Mouse (Mus musculus): ENCODE data around the gene Adad2. TPM values are rescaled to one million over a fixed set of nuclear protein-coding genes. Genes with fewer than 3 reads are reported as not detected.
A peak's percentile ranks its signal among the peaks of the same experiment; 100 is the strongest.

Gene Adad2
- 0.10 and 0.34 TPM in 2 replicates for polyA plus RNA-seq (2015; fragmentation: Nextera tagmentation; extraction: Ambion mirVana)

DNA sequence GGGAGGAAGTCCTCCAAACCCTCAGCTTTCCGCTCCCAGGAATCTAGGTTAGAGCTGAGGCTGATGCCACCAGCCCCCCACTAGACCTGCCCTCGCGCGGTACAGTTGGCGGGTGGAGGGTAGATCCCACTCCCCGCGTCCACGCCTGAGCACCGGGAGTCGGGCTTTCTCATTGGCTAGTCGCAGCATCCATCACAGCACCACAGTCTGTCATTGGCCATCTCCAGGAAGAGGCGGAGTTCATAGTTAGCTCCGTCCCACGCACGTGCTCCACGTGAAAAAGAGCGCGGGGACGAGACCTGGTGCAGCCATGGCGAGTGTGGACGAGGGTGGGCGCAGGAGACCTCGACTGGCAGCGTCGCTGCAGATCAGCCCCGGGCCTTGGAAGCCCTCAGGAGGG lies at the start of gene Adad2:
Gene Adad2, plus strand, starts transcription at position 277 of the 400 bp plus-strand sequence.
- 84% methylated on average over 26 of the region's 26 CpGs for WGBS
- H3K9ac ChIP-seq = no peak within 1 kb of the TSS
- H3K27me3 ChIP-seq = no peaks in the 10 kb centered on the region
- ATAC-seq (ENCODE audit: low FRiP score, low read depth) = no peak
- no peaks in the 10 kb centered on the region for H3K9me3 ChIP-seq
- no peak within 1 kb of the TSS for H3K4me3 ChIP-seq
- H3K4me2 ChIP-seq = no peak within 1 kb of the TSS
- no peaks in the 10 kb centered on the region for H3K4me1 ChIP-seq (replicated peaks)
- H3K27ac ChIP-seq (replicated peaks) = no peak within 1 kb of the TSS
- H3K36me3 ChIP-seq = no peaks in the 10 kb centered on the region

DNA sequence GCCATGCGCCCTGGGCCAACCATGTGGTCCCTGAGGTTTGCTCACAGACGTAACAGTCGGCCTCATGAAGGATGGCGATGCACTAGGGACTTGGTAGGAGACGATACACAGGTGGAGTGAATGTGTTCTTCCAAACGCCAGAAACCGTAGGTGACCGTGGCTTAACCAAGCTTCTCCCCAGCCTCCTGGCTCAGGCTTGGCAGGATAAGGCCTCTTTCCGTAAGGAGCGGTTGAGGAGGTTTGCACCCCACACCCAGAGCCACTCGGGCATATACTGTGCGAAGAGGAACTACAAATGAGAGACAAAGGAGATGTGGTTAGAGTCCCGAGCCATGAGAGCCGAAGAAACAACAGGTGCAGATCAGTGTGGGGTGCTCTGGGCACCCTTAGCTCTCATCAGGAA lies 48.7 kb upstream of the Adad2 start:
- 92% methylated on average over 14 of the region's 14 CpGs for WGBS
- H3K4me1 ChIP-seq (replicated peaks) = peaks cover 6% of the 10 kb centered on the region
- H3K9me3 ChIP-seq = no peaks in the 10 kb centered on the region
- H3K36me3 ChIP-seq = peaks cover 55% of the 10 kb centered on the region
- H3K27me3 ChIP-seq = no peaks in the 10 kb centered on the region
- no peak overlapping the region for H3K4me2 ChIP-seq
- no peak overlapping the region for H3K27ac ChIP-seq (replicated peaks)
- no peak overlapping the region for H3K4me3 ChIP-seq
- ATAC-seq (ENCODE audit: low FRiP score, low read depth) = no peak
- no peak overlapping the region for H3K9ac ChIP-seq

DNA sequence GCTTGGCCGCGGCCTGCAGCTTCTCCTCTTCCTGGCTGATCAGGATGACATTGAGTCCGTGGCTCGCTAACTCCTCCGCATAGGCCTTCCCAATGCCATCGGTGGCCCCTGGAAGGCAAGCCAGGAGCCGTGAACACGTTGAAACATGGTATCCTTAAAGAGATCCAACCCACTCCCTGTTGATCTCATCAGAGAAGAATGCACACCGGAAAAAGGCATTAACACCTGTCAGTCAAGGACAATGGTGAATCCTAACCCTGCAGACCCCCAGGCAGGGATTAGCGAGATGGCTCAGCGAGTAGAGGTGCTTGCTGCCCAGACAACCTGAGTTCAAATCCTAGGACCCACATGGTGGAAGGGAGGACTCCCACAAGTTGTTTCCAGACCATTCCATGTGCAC lies 46.2 kb upstream of the Adad2 start:
- H3K27ac ChIP-seq (replicated peaks) = no peak overlapping the region
- H3K4me2 ChIP-seq = no peak overlapping the region
- ATAC-seq (ENCODE audit: low FRiP score, low read depth) = no peak
- peaks cover 50% of the 10 kb centered on the region for H3K36me3 ChIP-seq
- no peak overlapping the region for H3K9ac ChIP-seq
- WGBS = 85% methylated on average over 11 of the region's 11 CpGs
- H3K4me1 ChIP-seq (replicated peaks) = no peaks in the 10 kb centered on the region
- no peak overlapping the region for H3K4me3 ChIP-seq
- no peaks in the 10 kb centered on the region for H3K27me3 ChIP-seq
- H3K9me3 ChIP-seq = no peaks in the 10 kb centered on the region

DNA sequence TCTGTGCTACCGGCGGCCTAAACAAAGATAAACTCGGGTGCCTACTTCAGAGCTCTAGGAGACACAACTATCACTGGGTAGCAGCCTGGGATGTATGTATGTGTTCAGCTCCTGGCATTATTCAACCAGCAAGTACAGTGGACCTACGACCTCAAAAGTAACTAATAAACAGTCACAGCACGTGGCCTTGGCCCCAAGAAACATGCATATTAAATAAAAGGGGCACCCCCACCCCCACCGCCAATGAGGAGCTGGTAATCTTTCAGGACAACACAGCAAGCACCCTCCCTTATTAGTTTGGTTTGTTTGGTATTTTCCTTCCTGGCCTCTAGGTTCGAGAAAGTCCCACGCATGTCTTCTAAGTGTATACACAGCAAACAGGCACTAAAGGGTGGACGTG lies 44.3 kb upstream of the Adad2 start:
- no peaks in the 10 kb centered on the region for H3K27me3 ChIP-seq
- 89% methylated on average over 9 of the region's 9 CpGs for WGBS

DNA sequence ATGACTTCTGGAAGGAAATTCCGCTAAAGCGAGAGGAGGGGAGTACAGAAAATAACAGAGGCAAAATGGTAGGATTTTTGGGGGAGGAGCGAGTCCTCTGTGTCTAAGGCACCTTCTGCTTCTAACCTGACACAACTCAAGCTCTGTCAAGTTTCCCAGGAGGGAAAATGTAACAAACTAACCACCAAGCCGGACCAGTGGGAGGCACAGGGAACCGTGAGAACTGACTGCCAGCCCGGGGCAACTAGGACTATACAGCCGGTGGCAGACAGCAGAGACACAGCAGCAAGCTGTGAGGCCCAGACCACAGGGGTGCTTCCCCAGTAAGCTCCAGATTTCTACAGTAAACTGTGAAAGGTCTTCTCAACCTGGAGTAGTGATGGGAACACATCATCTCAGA lies 43.6 kb upstream of the Adad2 start:
- no peak overlapping the region for H3K27ac ChIP-seq (replicated peaks)
- no peak overlapping the region for H3K4me2 ChIP-seq
- H3K9me3 ChIP-seq = no peaks in the 10 kb centered on the region
- H3K36me3 ChIP-seq = peaks cover 27% of the 10 kb centered on the region
- 70% methylated on average over 7 of the region's 7 CpGs for WGBS
- H3K4me3 ChIP-seq = no peak overlapping the region
- no peaks in the 10 kb centered on the region for H3K27me3 ChIP-seq
- no peak for ATAC-seq (ENCODE audit: low FRiP score, low read depth)
- H3K9ac ChIP-seq = no peak overlapping the region
- H3K4me1 ChIP-seq (replicated peaks) = peaks cover 14% of the 10 kb centered on the region

More for the DNA sequence above, 44.3 kb upstream of the Adad2 start:
- Histone ChIP-seq H3K4me1 (replicated peaks) (peaks cover 7% of the 10 kb centered on the region), H3K4me2 (no peak overlapping the region), H3K9me3 (no peaks in the 10 kb centered on the region), H3K27ac (replicated peaks) (no peak overlapping the region), H3K9ac (no peak overlapping the region), H3K36me3 (peaks cover 34% of the 10 kb centered on the region), H3K4me3 (no peak overlapping the region)
- ATAC-seq (ENCODE audit: low FRiP score, low read depth) = no peak

DNA sequence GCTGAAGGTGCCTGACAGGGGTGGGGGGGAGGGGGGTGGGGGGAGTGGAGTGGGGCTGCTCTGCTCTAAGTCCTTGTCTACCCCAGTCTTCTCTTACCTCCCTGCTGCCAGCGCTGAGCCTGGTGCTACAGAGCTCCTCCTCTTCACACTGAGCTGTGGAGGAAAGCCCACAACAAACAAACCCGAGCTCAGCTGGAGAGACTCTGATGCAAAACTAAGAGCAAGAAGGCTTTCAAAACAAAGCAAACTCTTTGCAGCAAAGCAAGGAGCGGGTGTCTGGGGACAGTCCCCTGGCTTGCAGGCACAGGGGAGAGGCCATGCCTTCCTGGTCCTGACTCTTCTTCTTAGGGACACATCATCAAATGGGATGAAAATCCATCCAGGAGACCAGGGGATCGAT lies 42.7 kb upstream of the Adad2 start:
- ATAC-seq (ENCODE audit: low FRiP score, low read depth) = no peak
- 43% methylated on average over 4 of the region's 4 CpGs for WGBS
- Histone ChIP-seq H3K27me3 (no peaks in the 10 kb centered on the region), H3K9ac (no peak overlapping the region), H3K9me3 (no peaks in the 10 kb centered on the region), H3K36me3 (peaks cover 19% of the 10 kb centered on the region), H3K4me3 (no peak overlapping the region), H3K27ac (replicated peaks) (no peak overlapping the region), H3K4me2 (no peak overlapping the region), H3K4me1 (replicated peaks) (peaks cover 18% of the 10 kb centered on the region)

DNA sequence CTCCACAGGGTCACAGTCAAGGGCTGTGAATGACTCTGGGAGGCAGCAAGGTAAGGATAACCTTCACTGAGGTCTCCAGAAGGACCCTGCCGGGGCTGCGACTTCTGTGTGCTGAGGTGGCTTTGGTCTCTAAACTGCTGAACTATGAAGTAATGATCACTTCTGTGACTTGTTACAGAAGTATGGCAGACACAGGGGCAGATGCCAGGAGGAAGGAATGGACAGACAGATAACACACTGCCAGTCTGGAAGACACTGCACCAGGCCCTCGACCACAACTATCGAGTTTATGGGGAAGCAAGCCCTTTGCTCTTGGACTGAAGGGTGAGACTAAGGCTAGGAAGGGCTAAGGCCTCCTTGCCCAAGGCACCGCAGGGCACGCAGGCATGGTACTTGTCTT lies 41.4 kb upstream of the Adad2 start:
- Histone ChIP-seq H3K27me3 (no peaks in the 10 kb centered on the region), H3K36me3 (peaks cover 7% of the 10 kb centered on the region; the same call in 1 of the 2 replicates), H3K4me1 (replicated peaks) (peaks cover 22% of the 10 kb centered on the region), H3K9me3 (no peaks in the 10 kb centered on the region), H3K27ac (replicated peaks) (no peak overlapping the region), H3K4me3 (no peak overlapping the region), H3K4me2 (no peak overlapping the region), H3K9ac (no peak overlapping the region)
- no peak for ATAC-seq (ENCODE audit: low FRiP score, low read depth)
- WGBS = 86% methylated on average over 6 of the region's 6 CpGs

DNA sequence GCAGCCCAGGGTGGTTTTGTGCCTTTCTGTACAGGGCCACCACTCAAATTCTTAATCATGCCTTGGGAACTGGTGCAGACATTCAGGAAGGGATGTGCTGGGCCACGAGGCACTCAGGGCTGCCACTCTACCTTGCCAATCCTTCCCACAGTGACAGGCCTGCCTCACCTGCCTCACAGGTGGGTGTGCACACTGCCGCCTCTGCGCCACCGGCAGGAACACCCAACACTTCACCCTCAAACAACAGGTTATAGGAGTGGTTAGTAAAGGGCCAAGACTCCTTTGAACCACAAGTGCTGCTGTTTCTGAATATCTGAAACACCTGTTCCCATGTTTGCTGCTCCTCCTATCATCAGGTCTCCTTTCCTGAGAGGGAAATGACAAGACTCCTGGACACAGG lies 40.1 kb upstream of the Adad2 start:
- Histone ChIP-seq H3K27ac (replicated peaks) (no peak overlapping the region), H3K4me1 (replicated peaks) (peaks cover 22% of the 10 kb centered on the region), H3K36me3 (no peaks in the 10 kb centered on the region), H3K27me3 (peaks cover 5% of the 10 kb centered on the region; the same call in 1 of the 2 replicates), H3K4me2 (no peak overlapping the region), H3K9ac (no peak overlapping the region), H3K9me3 (no peaks in the 10 kb centered on the region), H3K4me3 (no peak overlapping the region)
- 93% methylated on average over 4 of the region's 4 CpGs for WGBS
- ATAC-seq (ENCODE audit: low FRiP score, low read depth) = no peak

DNA sequence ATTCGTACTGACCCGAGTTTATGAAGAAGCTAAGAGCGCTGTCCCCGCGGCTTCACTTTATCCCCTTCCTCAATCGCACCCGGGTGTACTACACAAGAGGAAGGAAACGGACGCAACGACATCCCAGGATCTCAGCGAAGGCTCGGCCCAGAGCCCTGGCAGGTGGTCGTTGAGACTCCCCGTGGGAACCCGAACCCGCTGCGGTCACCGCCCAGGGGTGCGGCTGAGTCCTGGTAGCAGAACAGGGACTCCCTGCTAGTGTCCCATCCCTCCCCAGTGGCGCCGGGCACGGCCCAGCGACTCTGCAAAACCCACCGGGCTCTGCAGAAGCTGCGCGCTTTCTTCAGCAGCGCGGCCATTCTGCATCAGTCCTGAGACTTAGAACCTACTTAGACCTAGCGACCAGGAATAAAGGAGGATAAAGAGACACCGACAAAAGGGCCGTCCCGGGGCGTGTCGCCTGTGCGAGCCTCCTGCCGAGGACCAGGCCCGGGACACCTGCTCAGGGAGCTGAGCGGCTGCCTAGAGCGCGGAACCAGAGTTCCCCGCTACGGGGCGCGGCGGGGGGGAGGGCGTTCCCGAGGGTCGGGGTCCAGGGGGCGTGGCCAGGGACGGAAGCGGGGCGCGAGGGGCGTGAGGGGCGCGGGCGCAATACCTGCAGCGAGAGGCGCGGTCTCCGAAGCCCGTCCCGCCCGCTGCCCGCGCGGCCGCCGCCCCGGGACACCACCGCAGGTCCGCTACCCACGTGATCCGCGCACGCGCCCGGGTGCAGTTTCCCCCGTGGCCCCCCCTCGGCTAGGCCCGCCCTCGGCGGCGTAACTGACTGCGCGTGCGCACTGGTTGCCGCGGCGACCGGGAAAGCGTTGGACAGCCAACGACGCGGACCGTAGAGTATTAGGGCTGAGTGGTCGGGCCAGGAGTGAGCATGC lies 37.8 kb upstream of the Adad2 start, which contains the start of the genes Hsdl1 and Dnaaf1:
Gene Hsdl1, minus strand, starts transcription at position 747 of the 929 bp plus-strand sequence.
Gene Dnaaf1, plus strand, starts transcription at position 799 of the 929 bp plus-strand sequence.
- H3K9ac ChIP-seq = peak within 1 kb of the TSS; percentile 91
- peak within 1 kb of the TSS; percentile 81 for H3K27ac ChIP-seq (replicated peaks)
- peak within 1 kb of the TSS; percentile 76 for H3K4me2 ChIP-seq
- H3K4me1 ChIP-seq (replicated peaks) = peaks cover 22% of the 10 kb centered on the region
- H3K4me3 ChIP-seq = peak within 1 kb of the TSS; percentile 94
- H3K27me3 ChIP-seq = peaks cover 5% of the 10 kb centered on the region; the same call in 1 of the 2 replicates
- ATAC-seq (ENCODE audit: low FRiP score, low read depth) = peak; percentile 91
- no peaks in the 10 kb centered on the region for H3K9me3 ChIP-seq
- H3K36me3 ChIP-seq = no peaks in the 10 kb centered on the region
- WGBS = 0% methylated on average over 90 of the region's 97 CpGs

DNA sequence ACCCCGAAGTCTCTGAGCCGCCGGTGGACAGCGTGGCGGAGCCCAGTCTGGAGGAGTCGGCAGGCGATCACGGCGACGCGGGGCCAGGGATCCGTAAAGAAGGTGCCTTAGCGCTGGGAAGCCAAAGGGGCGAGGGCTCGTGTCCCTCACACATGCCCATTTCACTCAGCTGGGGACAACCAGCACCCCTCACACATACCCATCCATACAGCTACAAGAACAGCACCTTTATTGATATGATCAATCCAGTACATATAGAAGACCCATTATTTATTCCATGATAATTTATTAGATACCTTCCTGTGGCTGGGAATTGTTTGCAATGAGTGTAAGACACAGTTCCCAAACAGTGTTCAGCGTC lies 37.2 kb upstream of the Adad2 start:
- peak overlapping the region; percentile 76 for H3K4me2 ChIP-seq
- 1% methylated on average over 16 of the region's 16 CpGs for WGBS
- ATAC-seq (ENCODE audit: low FRiP score, low read depth) = peak; percentile 59; the same call in 1 of the 2 replicates
- H3K9ac ChIP-seq = peak overlapping the region; percentile 91
- peaks cover 5% of the 10 kb centered on the region; the same call in 1 of the 2 replicates for H3K27me3 ChIP-seq
- peak overlapping the region; percentile 94 for H3K4me3 ChIP-seq
- H3K36me3 ChIP-seq = no peaks in the 10 kb centered on the region
- peak overlapping the region; percentile 81 for H3K27ac ChIP-seq (replicated peaks)
- no peaks in the 10 kb centered on the region for H3K9me3 ChIP-seq
- H3K4me1 ChIP-seq (replicated peaks) = peaks cover 22% of the 10 kb centered on the region

DNA sequence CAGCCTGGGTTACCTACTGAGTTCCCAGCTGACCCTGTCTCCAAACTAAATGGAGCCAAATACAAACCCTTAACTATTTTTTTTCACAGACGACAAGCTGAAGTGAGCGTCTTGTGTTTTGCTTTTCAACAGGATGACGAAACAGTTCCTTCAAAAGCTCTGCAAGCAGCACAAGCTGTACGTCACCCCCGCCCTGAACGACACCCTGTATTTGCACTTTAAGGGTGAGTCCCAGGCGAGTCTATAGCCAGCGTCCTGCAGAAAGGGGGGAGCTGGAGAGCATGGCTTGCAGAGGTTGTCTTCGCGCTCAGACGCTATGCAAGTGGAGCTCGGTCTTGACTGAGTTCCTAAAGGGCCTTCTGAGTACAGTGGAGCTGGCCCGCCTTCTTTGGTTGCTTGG lies 33.5 kb upstream of the Adad2 start:
- Histone ChIP-seq H3K4me3 (no peak overlapping the region), H3K4me2 (no peak overlapping the region), H3K27ac (replicated peaks) (no peak overlapping the region), H3K4me1 (replicated peaks) (peaks cover 7% of the 10 kb centered on the region), H3K36me3 (no peaks in the 10 kb centered on the region), H3K9me3 (no peaks in the 10 kb centered on the region), H3K27me3 (peaks cover 5% of the 10 kb centered on the region; the same call in 1 of the 2 replicates), H3K9ac (no peak overlapping the region)
- WGBS = 43% methylated on average over 13 of the region's 13 CpGs
- no peak for ATAC-seq (ENCODE audit: low FRiP score, low read depth)

DNA sequence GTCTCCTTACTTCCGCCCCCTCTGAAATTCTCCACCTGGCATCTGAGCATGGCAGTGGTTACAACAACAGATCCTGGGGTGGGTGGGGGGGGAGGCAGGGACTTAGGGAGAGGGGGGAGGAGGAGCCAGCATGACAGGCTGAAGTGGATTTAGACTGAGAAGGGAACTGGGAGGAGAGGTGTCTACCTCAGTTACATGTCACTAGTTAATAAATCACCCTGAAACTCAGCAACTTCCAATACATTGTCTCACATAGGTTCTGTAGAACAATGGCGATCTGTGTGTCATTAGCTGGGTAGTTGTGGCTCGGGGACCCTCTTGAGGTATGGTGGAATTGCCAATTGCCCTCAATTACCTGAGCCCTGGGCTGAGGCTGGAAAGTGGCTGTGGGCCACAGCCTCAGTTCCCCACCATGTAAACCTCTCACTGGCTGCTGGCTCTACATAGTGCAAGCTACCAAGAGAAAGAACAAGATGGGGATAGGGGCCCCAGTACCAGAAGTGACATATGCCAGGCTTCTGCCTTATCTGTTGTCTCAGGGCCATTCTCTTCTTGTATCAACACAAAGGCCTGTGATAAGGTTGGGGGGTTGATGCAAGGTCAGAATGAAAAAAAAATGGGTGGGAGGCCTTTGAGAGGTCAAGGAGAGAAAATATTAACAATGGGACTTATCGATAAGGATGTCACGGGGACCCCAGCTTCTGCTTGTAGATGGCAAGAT lies 31.9 kb upstream of the Adad2 start:
- 88% methylated on average over 5 of the region's 5 CpGs for WGBS
- Histone ChIP-seq H3K4me2 (no peak overlapping the region), H3K9me3 (no peaks in the 10 kb centered on the region), H3K27me3 (peaks cover 5% of the 10 kb centered on the region; the same call in 1 of the 2 replicates), H3K4me1 (replicated peaks) (peaks cover under 1% of the 10 kb centered on the region; the same call in 1 of the 2 replicates), H3K4me3 (no peak overlapping the region), H3K9ac (no peak overlapping the region), H3K36me3 (no peaks in the 10 kb centered on the region), H3K27ac (replicated peaks) (no peak overlapping the region)
- ATAC-seq (ENCODE audit: low FRiP score, low read depth) = no peak
